Mouse (Mus musculus): ENCODE data around the gene Auts2.

GRCm38 (mm10) chr5:132039584-132039983 lies 503.6 kb downstream of the Auts2 start:
- no peak for TF ChIP-seq POLR2A (IDR thresholded peaks at IDR 0.05; ENCODE audit: borderline replicate concordance, extremely low read depth, low read depth, low read length)
- no peak for TF ChIP-seq CTCF (IDR thresholded peaks at IDR 0.05; ENCODE audit: insufficient read depth, low read length)

All from lung, adult 2 months (tissue).